Mouse (Mus musculus): ENCODE measurements around the gene Gria4.

DNA sequence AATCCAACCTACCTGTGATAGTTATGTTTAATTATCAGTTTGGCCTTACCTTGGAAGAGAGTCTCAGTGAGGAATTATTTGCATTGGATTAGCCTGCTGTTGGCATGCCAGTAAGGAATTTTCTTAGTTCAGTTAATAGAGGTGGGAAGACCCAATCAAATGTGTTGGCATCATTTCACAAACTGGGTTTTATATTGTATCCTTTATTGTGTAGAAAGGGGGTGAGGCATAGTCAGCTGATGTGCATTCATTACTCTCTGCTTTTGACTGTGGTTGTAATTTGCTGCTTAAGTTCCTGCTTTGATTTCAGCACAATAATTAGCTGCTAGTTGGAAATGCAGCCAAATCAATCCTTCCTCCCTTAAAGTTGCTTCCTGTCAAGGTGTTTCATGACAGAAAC, 83.7 kb downstream of the Gria4 start:
- no peak for TF ChIP-seq POLR2A (IDR thresholded peaks at IDR 0.05; ENCODE audit: low read depth, low read length)
- TF ChIP-seq CTCF (IDR thresholded peaks at IDR 0.05; ENCODE audit: extremely low read depth, insufficient read depth, insufficient read length, insufficient replicate concordance) = no peak
